Mouse (Mus musculus) kidney, embryonic 14.5 days (tissue): ENCODE results near the gene Zfp418. TPM values are rescaled to one million over a fixed set of nuclear protein-coding genes. Genes with fewer than 3 reads are reported as not detected.
"Not testable (repeated sequence)": the region's sequence is repeated elsewhere in the genome, so short reads cannot be mapped to it uniquely, and the experiment has no call there.

Experiments used
- ATAC-seq: fragments of 200-750 bp; cut with Nextera tagmentation; 2 replicates; pipeline ENCODE4 v1.8.0; 2017; ENCODE audit warnings: moderate number of reproducible peaks, mild to moderate bottlenecking, moderate TSS enrichment, moderate library complexity; ENCODE audit not compliant: low FRiP score, low TSS enrichment
- H3K27ac ChIP-seq: fragments of 300-500 bp; sonication (generic); 2 replicates; pipeline ENCODE4 v1.5.1; 2014; ENCODE audit warnings: low read depth, mild to moderate bottlenecking, low read length, moderate library complexity, mixed read lengths
- H3K27me3 ChIP-seq: fragments of 300-500 bp; sonication (generic); 2 replicates; pipeline ENCODE4 v1.6.1; 2014; ENCODE audit warnings: mild to moderate bottlenecking, low read length; ENCODE audit not compliant: control insufficient read depth, insufficient read depth
- H3K36me3 ChIP-seq: fragments of 300-500 bp; sonication (generic); 2 replicates; pipeline ENCODE4 v1.6.1; 2014; ENCODE audit warnings: low read length, mixed read lengths; ENCODE audit not compliant: control insufficient read depth, insufficient read depth
- H3K4me1 ChIP-seq: fragments of 300-500 bp; sonication (generic); 2 replicates; pipeline ENCODE4 v1.6.1; 2014; ENCODE audit warnings: low read length, mixed read lengths; ENCODE audit not compliant: control insufficient read depth, insufficient read depth
- H3K4me2 ChIP-seq: fragments of 300-500 bp; sonication (generic); replicated peaks from 2 replicates; pipeline ENCODE4 v1.6.1; 2014; ENCODE audit warnings: low read depth, mild to moderate bottlenecking, low read length
- H3K4me3 ChIP-seq: fragments of 300-500 bp; sonication (generic); 2 replicates; pipeline ENCODE4 v1.5.1; 2014; ENCODE audit warnings: mild to moderate bottlenecking, low read length
- H3K9ac ChIP-seq: fragments of 300-500 bp; sonication (generic); 2 replicates; pipeline ENCODE4 v1.6.1; 2014; ENCODE audit warnings: low read depth, mild to moderate bottlenecking, low read length, moderate library complexity
- H3K9me3 ChIP-seq: fragments of 300-500 bp; sonication (generic); 2 replicates; pipeline ENCODE4 v1.6.1; 2016; ENCODE audit warnings: low read length; ENCODE audit not compliant: control insufficient read depth
- WGBS: fragments of 180-500 bp; shearing (Covaris S2); extraction: QIAGEN DNeasy Blood & Tissue Kit; methylation state at CpG from one replicate; pipeline ENCODE4 v1.1.7; 2014; 5-methylcytosine and 5-hydroxymethylcytosine counted together
- polyA plus RNA-seq: library from polyadenylated mRNA; unstranded; fragments of >200 nt; fragmentation: Nextera tagmentation; extraction: Ambion mirVana; gene quantifications from 2 replicates; pipeline ENCODE4 v1.2.1, GENCODE M21; 2014

Gene Zfp418
- polyA plus RNA-seq, 1 experiment from 2014 or later: 3.5 TPM

GRCm38 (mm10) chr7:7187417-7188190 is 16.5 kb downstream of the Zfp418 start:
- H3K4me3 ChIP-seq: peak overlapping the region; percentile 48
- ATAC-seq: peak; percentile 58; the same call in 1 of the 2 replicates
- no peaks in the 10 kb centered on the region for H3K27me3 ChIP-seq
- 33% methylated on average over 13 of the region's 13 CpGs for WGBS
- no peaks in the 10 kb centered on the region for H3K9me3 ChIP-seq
- peaks cover 1% of the 10 kb centered on the region; the same call in 1 of the 2 replicates for H3K36me3 ChIP-seq
- peak overlapping the region; percentile 38 for H3K4me2 ChIP-seq
- H3K4me1 ChIP-seq: no peaks in the 10 kb centered on the region
- peak overlapping the region; percentile 18; the same call in 1 of the 2 replicates for H3K9ac ChIP-seq
- H3K27ac ChIP-seq: no peak overlapping the region

GRCm38 (mm10) chr7:7188191-7188942 is 17.2 kb downstream of the Zfp418 start:
- Histone ChIP-seq H3K36me3 (no peaks in the 10 kb centered on the region), H3K4me1 (no peaks in the 10 kb centered on the region), H3K4me2 (peak overlapping the region; percentile 38), H3K9ac (peak overlapping the region; percentile 18; the same call in 1 of the 2 replicates), H3K27ac (no peak overlapping the region), H3K9me3 (no peaks in the 10 kb centered on the region), H3K27me3 (no peaks in the 10 kb centered on the region), H3K4me3 (peak overlapping the region; percentile 48)
- WGBS: 14% methylated on average over 18 of the region's 18 CpGs
- ATAC-seq: peak; percentile 96

DNA sequence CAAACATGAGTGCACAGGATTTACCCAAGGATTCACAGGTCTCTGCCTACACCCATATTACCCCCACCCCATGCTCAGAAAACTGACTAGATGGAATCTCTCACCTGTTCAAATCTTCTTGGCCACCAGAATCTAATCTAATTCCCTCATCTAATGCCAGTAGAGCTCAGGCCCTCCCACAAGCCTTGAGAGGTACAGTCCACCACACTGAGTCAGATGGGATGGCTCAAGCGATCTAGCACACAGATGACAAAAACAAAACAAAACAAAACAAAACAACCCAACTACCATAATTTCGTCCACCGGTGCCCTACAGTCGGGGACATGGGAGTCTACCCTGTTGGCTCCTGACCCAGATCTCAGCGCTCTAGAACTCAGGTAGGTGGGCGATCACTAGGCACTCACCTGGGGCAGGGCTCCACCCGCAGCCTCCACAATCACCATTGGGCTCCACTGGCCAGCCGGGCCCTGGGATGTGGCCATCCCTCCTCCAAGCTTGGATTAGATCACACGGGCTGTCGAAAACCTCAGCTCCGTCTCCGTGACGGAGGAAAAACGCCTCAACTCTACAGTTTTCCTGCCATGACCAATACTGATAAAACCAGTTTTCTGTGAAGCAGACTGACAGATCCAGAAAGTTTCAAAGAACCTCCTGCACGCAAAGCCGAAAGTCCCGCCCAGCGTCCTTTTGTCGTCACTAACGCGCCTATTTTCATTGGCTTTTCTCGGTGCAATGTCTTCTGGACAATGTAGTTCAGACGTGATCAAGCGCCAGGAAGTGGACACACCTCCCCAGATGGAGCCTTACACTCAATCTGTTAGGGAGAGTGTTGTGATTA is 38.4 kb downstream of the Zfp418 start, which contains the start of gene Zfp772:
Zfp772 (minus strand) TSS at position 686 of the 839 bp plus-strand sequence.
- not testable (repeated sequence) for H3K9me3 ChIP-seq, H3K4me1 ChIP-seq, H3K27ac ChIP-seq, H3K36me3 ChIP-seq, H3K27me3 ChIP-seq
- WGBS: under 1% methylated on average over 23 of the region's 24 CpGs
- peak within 1 kb of the TSS; percentile 48 for H3K4me2 ChIP-seq
- 0 out of 2 replicates have a peak, but pooled peaks have one; percentile 68 for ATAC-seq
- peak within 1 kb of the TSS; percentile 43 for H3K4me3 ChIP-seq
- H3K9ac ChIP-seq: peak within 1 kb of the TSS; percentile 45

Other genes starting within 250 kb of the Zfp418 start
- gene Aurkc, start 176.0 kb upstream of the Zfp418 start, polyA plus RNA-seq: not detected in 2 replicates
- 11.1 and 12.2 TPM in 2 replicates for gene Zfp954, start 49.8 kb upstream of the Zfp418 start, polyA plus RNA-seq
- gene Zfp773, start 34.6 kb upstream of the Zfp418 start, polyA plus RNA-seq: 0.83 and 2.4 TPM in 2 replicates
- gene Zfp772, start 38.7 kb downstream of the Zfp418 start, polyA plus RNA-seq: 6.9 and 9.2 TPM in 2 replicates
- gene Vmn2r29, start 76.0 kb downstream of the Zfp418 start, polyA plus RNA-seq: 0.14 and 0.20 TPM in 2 replicates
- gene Gm45844, start 107.0 kb downstream of the Zfp418 start, polyA plus RNA-seq: 3.8 and 5.6 TPM in 2 replicates
- 25.6 and 39.0 TPM in 2 replicates for gene Clcn4, start 129.5 kb downstream of the Zfp418 start, polyA plus RNA-seq
- not detected in 2 replicates for gene Vmn2r30, start 166.3 kb downstream of the Zfp418 start, polyA plus RNA-seq
- gene Gm45783, start 203.2 kb downstream of the Zfp418 start, polyA plus RNA-seq: not detected in 2 replicates
- gene Vmn2r31, start 228.4 kb downstream of the Zfp418 start, polyA plus RNA-seq: not detected in 2 replicates